Mouse (Mus musculus): ENCODE measurements around the gene Cpa1. TPM values are rescaled to one million over a fixed set of nuclear protein-coding genes. Genes with fewer than 3 reads are reported as not detected.

Cpa1 gene
- polyA plus RNA-seq, 2 experiments: 1.3 to 1.4 TPM

DNA sequence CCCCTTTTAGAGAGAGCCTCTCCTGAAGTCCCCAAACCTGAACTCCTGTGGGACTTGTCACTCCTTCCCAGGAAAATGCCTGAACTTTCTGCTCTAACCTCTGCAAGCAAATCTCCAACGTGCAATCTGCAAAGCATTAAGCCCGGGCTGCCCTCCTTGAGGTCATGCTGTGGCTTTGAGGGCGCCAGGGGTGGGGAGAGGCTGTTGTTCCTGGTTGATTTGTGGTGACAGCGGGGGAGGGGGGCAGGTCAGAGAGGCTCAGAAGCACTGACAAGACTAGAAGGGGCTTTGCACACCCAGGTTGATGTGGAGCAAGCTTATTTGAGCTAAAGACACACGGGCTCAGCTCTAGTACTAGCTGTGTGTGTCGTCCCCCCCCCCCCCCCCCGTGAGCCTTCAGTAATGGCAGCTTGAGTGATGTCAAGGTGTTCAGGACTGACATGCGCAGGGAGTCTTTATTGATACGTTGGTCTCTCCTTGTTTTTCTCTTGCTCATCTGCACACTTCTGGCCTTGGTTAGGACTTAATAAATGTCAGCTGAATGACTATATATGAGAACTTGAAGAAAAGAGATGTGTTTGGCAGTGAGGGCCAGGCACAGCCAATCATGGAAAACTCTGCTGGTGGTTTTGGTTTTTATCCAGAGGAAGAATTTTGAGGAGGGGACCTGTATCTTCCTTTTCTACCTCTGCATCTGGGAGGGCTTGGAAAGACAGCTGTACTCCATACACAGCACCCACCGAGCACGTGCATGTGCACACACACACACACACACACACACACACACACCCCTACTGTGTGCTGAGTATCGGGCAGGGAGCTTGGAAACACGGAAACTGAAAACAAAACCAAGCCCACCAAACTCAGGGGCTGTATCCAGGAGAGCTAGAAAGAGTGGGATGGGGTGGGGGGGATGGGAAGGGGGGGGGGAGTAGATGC is 21.7 kb upstream of the Cpa1 start:
- no peak for DNase-seq (ENCODE audit: low spot score)
- H3K4me1 ChIP-seq (ENCODE audit: control insufficient read depth, insufficient read depth, low read length): peaks cover 40% of the 10 kb centered on the region

DNA sequence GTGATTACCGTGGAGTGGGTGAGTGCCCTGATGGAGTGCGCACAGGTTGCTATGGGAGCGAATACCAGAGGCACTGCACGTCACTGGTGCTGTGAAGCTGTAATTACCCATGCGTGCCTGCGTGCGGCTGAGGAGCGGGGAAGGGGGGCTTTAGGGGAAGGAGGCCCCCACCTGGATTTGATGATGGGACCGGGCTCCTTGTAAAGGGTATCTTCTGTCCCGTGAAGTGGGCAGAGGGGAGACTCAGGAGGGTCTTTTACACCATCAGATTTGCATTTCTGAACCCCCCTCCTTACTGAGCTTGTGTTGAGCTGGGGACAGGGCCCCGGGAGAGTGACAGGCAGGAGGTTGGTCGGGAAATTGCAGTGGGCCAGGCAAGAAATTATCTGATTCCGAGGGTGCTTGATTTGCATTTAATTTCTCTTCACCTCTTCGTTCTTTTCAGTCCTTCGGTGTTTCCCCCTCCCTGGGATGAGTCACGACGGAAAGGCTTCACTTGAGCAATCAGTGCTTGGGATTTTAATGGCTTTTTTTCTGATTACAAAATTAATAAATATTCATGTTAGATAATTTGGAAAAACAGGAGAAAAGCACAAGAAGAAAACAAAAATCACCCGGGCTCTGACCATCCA is 20.9 kb upstream of the Cpa1 start:
- WGBS: 11% methylated on average over 18 of the region's 18 CpGs
- no peaks in the 10 kb centered on the region for H3K27me3 ChIP-seq (ENCODE audit: control insufficient read depth, insufficient read depth, low read length)
- H3K4me3 ChIP-seq (replicated peaks; ENCODE audit: low read length): peak overlapping the region; percentile 15; the same call in 1 of the 2 replicates
- H3K4me1 ChIP-seq (ENCODE audit: control insufficient read depth, insufficient read depth, low read length): peaks cover 40% of the 10 kb centered on the region
- H3K4me2 ChIP-seq (replicated peaks; ENCODE audit: low read depth, low read length, severe bottlenecking): peak overlapping the region; percentile 40
- H3K27ac ChIP-seq (replicated peaks; ENCODE audit: low read depth, low read length): peak overlapping the region; percentile 74
- ATAC-seq (ENCODE audit: low FRiP score, low read depth) (peak; percentile 48; the same call in 1 of the 2 replicates), DNase-seq (ENCODE audit: low spot score) (peak; percentile 59)
- H3K36me3 ChIP-seq (ENCODE audit: control insufficient read depth, insufficient read depth, low read length): no peaks in the 10 kb centered on the region
- H3K9ac ChIP-seq (ENCODE audit: low read depth, low read length, severe bottlenecking): peak overlapping the region; percentile 28; the same call in 1 of the 2 replicates
- no peaks in the 10 kb centered on the region for H3K9me3 ChIP-seq (ENCODE audit: control insufficient read depth, low read length)
- TF ChIP-seq POLR2A (IDR thresholded peaks at IDR 0.05; ENCODE audit: borderline replicate concordance, extremely low read depth, insufficient read depth, insufficient read length): no peak

More for the DNA sequence above, 21.7 kb upstream of the Cpa1 start:
- Histone ChIP-seq H3K9me3 (ENCODE audit: control insufficient read depth, low read length) (no peaks in the 10 kb centered on the region), H3K4me3 (replicated peaks; ENCODE audit: low read length) (peak overlapping the region; percentile 15; the same call in 1 of the 2 replicates), H3K36me3 (ENCODE audit: control insufficient read depth, insufficient read depth, low read length) (no peaks in the 10 kb centered on the region), H3K4me2 (replicated peaks; ENCODE audit: low read depth, low read length, severe bottlenecking) (peak overlapping the region; percentile 40), H3K27me3 (ENCODE audit: control insufficient read depth, insufficient read depth, low read length) (no peaks in the 10 kb centered on the region), H3K9ac (ENCODE audit: low read depth, low read length, severe bottlenecking) (peak overlapping the region; percentile 28), H3K27ac (replicated peaks; ENCODE audit: low read depth, low read length) (peak overlapping the region; percentile 74)
- 0 out of 2 replicates have a peak, but pooled peaks have one; percentile 1 for ATAC-seq (ENCODE audit: low FRiP score, low read depth)
- WGBS: 7% methylated on average over 13 of the region's 13 CpGs
- TF ChIP-seq POLR2A (IDR thresholded peaks at IDR 0.05; ENCODE audit: borderline replicate concordance, extremely low read depth, insufficient read depth, insufficient read length): no peak

DNA sequence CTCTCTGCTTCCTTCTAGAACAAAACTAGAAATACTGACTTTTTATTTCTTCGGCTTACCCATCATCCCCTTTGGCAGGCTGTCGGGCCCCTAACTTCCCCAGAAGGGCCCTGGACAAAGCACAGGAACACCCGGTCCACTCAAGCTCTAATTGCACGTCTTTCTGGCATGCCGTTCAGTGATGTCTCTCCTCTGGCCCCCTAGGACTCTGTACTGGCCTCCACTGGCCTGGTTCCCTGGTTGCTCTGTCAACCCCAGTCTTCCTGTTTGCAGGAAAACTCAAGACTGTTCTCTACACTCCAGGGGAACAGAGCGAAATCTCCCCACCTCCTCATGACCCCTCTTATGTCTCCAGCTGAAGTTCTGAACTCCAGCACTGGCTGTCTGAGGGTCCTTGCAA is 20.3 kb upstream of the Cpa1 start:
- no peaks in the 10 kb centered on the region for H3K27me3 ChIP-seq (ENCODE audit: control insufficient read depth, insufficient read depth, low read length)
- DNase-seq (ENCODE audit: low spot score) (no peak), ATAC-seq (ENCODE audit: low FRiP score, low read depth) (no peak)
- WGBS: 55% methylated on average over 6 of the region's 6 CpGs
- H3K9ac ChIP-seq (ENCODE audit: low read depth, low read length, severe bottlenecking): no peak overlapping the region
- no peak overlapping the region for H3K4me2 ChIP-seq (replicated peaks; ENCODE audit: low read depth, low read length, severe bottlenecking)
- peaks cover 40% of the 10 kb centered on the region for H3K4me1 ChIP-seq (ENCODE audit: control insufficient read depth, insufficient read depth, low read length)
- H3K27ac ChIP-seq (replicated peaks; ENCODE audit: low read depth, low read length): peak overlapping the region; percentile 58; the same call in 1 of the 2 replicates
- no peak for TF ChIP-seq POLR2A (IDR thresholded peaks at IDR 0.05; ENCODE audit: borderline replicate concordance, extremely low read depth, insufficient read depth, insufficient read length)
- no peaks in the 10 kb centered on the region for H3K36me3 ChIP-seq (ENCODE audit: control insufficient read depth, insufficient read depth, low read length)
- no peaks in the 10 kb centered on the region for H3K9me3 ChIP-seq (ENCODE audit: control insufficient read depth, low read length)
- no peak overlapping the region for H3K4me3 ChIP-seq (replicated peaks; ENCODE audit: low read length)

- Histone ChIP-seq H3K36me3 (ENCODE audit: control insufficient read depth, insufficient read depth, low read length) (no peaks in the 10 kb centered on the region), H3K9me3 (ENCODE audit: control insufficient read depth, low read length) (no peaks in the 10 kb centered on the region), H3K4me3 (replicated peaks; ENCODE audit: low read length) (no peak overlapping the region), H3K4me2 (replicated peaks; ENCODE audit: low read depth, low read length, severe bottlenecking) (no peak overlapping the region), H3K27me3 (ENCODE audit: control insufficient read depth, insufficient read depth, low read length) (no peaks in the 10 kb centered on the region), H3K9ac (ENCODE audit: low read depth, low read length, severe bottlenecking) (no peak overlapping the region), H3K4me1 (ENCODE audit: control insufficient read depth, insufficient read depth, low read length) (peaks cover 40% of the 10 kb centered on the region), H3K27ac (replicated peaks; ENCODE audit: low read depth, low read length) (no peak overlapping the region)
- WGBS: 78% methylated on average over 5 of the region's 5 CpGs
- no peak for TF ChIP-seq POLR2A (IDR thresholded peaks at IDR 0.05; ENCODE audit: borderline replicate concordance, extremely low read depth, insufficient read depth, insufficient read length)
- ATAC-seq (ENCODE audit: low FRiP score, low read depth): no peak
- no peak for DNase-seq (ENCODE audit: low spot score)
These were observed 19.4 kb upstream of the Cpa1 start for GRCm38 (mm10) chr6:30619606-30620005.

- 73% methylated on average over 4 of the region's 4 CpGs for WGBS
- Histone ChIP-seq H3K9ac (ENCODE audit: low read depth, low read length, severe bottlenecking) (no peak overlapping the region), H3K9me3 (ENCODE audit: control insufficient read depth, low read length) (no peaks in the 10 kb centered on the region), H3K4me2 (replicated peaks; ENCODE audit: low read depth, low read length, severe bottlenecking) (no peak overlapping the region), H3K27me3 (ENCODE audit: control insufficient read depth, insufficient read depth, low read length) (no peaks in the 10 kb centered on the region), H3K4me1 (ENCODE audit: control insufficient read depth, insufficient read depth, low read length) (peaks cover 35% of the 10 kb centered on the region), H3K4me3 (replicated peaks; ENCODE audit: low read length) (no peak overlapping the region), H3K36me3 (ENCODE audit: control insufficient read depth, insufficient read depth, low read length) (no peaks in the 10 kb centered on the region), H3K27ac (replicated peaks; ENCODE audit: low read depth, low read length) (no peak overlapping the region)
- DNase-seq (ENCODE audit: low spot score): no peak
- ATAC-seq (ENCODE audit: low FRiP score, low read depth): no peak
- no peak for TF ChIP-seq POLR2A (IDR thresholded peaks at IDR 0.05; ENCODE audit: borderline replicate concordance, extremely low read depth, insufficient read depth, insufficient read length)
These were observed 18.4 kb upstream of the Cpa1 start for GRCm38 (mm10) chr6:30620591-30620990.
